Mouse (Mus musculus) liver, adult 2 months (tissue): ENCODE measurements around the gene Cog2. TPM values are rescaled to one million over a fixed set of nuclear protein-coding genes. Genes with fewer than 3 reads are reported as not detected.

Experiments used
- DNase-seq: peaks from one replicate; pipeline ENCODE4 v3.0.0-alpha.2; 2011; ENCODE audit warnings: low read depth, low spot score; ENCODE audit errors: extremely low read depth
- H3K27ac ChIP-seq: fragments of 200-500 bp; replicated peaks from 2 replicates; pipeline ENCODE4 v1.5.1; 2012; ENCODE audit warnings: low read depth, mild to moderate bottlenecking, control low read depth, inconsistent platforms, low read length; ENCODE audit not compliant: insufficient read depth
- H3K27me3 ChIP-seq: fragments of 200-500 bp; 2 replicates; pipeline ENCODE4 v1.6.1; 2012; ENCODE audit warnings: mild to moderate bottlenecking, moderate library complexity, low read length, inconsistent platforms; ENCODE audit not compliant: control insufficient read depth, insufficient read depth
- H3K36me3 ChIP-seq: fragments of 200-500 bp; 2 replicates; pipeline ENCODE4 v1.6.1; 2012; ENCODE audit warnings: low read length, inconsistent platforms; ENCODE audit not compliant: control insufficient read depth, insufficient read depth
- H3K4me1 ChIP-seq: fragments of 200-500 bp; 2 replicates; pipeline ENCODE4 v1.6.1; 2011; ENCODE audit warnings: low read length; ENCODE audit not compliant: control insufficient read depth, insufficient read depth
- H3K4me3 ChIP-seq: fragments of 200-500 bp; 2 replicates; pipeline ENCODE4 v1.5.1; 2011; ENCODE audit warnings: low read depth, mild to moderate bottlenecking, control low read depth, low read length, moderate library complexity; ENCODE audit not compliant: insufficient read depth
- H3K79me2 ChIP-seq: fragments of 200-500 bp; 2 replicates; pipeline ENCODE4 v1.6.1; 2012; ENCODE audit warnings: inconsistent platforms, mild to moderate bottlenecking, low read length, moderate library complexity; ENCODE audit not compliant: control insufficient read depth, insufficient read depth
- H3K9ac ChIP-seq: fragments of 200-500 bp; 2 replicates; pipeline ENCODE4 v1.6.1; 2012; ENCODE audit warnings: low read depth, mild to moderate bottlenecking, control low read depth, inconsistent platforms, low read length
- CTCF ChIP-seq: fragments of 200-500 bp; IDR thresholded peaks from 2 replicates; pipeline ENCODE4 v1.5.1; 2011; ENCODE audit warnings: low read depth, low read length, control low read depth
- POLR2A ChIP-seq: fragments of 200-500 bp; IDR thresholded peaks from 2 replicates; pipeline ENCODE4 v1.6.1; 2011; ENCODE audit warnings: low read length, control low read depth; ENCODE audit not compliant: insufficient read depth; ENCODE audit errors: extremely low read depth
- WGBS: fragments of 180-500 bp; shearing (Covaris S2); methylation state at CpG from one replicate; pipeline ENCODE4 v1.1.7; 2018; 5-methylcytosine and 5-hydroxymethylcytosine counted together
- polyA plus RNA-seq: library from polyadenylated mRNA; depleted of rRNA; stranded (reverse); fragments of >200 nt; gene quantifications from 2 replicates; pipeline ENCODE4 v1.2.3, GENCODE M21; 2012
- total RNA-seq: library from RNA; depleted of rRNA; stranded (reverse); fragments of >200 nt; gene quantifications from 2 replicates; pipeline ENCODE4 v1.2.3, GENCODE M21; 2014

Cog2 gene
- total and polyA plus RNA-seq, 2 experiments, result 12.6 to 16.6 TPM

DNA sequence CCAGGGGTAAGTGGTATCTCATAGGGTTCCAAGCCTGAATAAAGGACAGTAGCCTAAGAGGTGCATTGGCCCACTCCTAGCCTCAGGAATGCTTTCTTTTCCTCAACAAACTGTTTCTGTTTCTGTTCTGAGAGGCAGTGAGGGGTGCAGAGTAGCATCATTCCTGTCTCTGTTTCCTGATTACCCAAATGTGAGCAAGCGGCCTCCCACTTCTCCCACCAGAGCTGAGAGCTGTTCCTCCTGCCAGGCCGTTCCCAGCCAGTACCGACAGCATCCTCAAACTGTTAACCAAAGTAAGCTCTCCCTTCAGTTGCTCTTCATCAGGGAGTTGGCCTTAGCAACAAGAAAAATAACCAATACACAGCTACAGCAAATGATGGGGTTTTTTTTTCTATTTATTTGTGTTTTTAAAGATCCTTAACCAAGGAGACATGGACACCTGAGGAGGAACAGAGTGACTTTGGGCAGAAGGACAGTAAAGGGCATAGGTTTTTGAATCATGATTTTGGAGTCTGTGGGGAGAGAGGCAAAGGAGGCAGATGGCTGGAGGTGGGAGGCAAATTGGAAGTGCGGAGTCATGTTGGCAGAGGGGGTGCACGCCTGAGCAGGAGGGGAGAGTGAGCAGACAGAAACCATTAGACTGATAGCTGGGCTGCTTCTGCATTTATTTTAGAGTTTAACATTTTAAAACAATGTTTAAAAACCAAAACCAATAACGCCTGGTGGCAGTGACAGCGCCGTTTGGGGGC lies 12.8 kb upstream of the Cog2 start:
- WGBS, result 73% methylated on average over 8 of the region's 8 CpGs
- no peaks in the 10 kb centered on the region; the same call in 1 of the 2 replicates for H3K27me3 ChIP-seq
- H3K4me1 ChIP-seq, result no peaks in the 10 kb centered on the region
- H3K9ac ChIP-seq, result no peak overlapping the region
- TF ChIP-seq POLR2A (no peak), CTCF (no peak)
- H3K36me3 ChIP-seq, result no peaks in the 10 kb centered on the region
- no peaks in the 10 kb centered on the region for H3K79me2 ChIP-seq
- no peak overlapping the region for H3K4me3 ChIP-seq
- no peak overlapping the region for H3K27ac ChIP-seq
- DNase-seq, result no peak

DNA sequence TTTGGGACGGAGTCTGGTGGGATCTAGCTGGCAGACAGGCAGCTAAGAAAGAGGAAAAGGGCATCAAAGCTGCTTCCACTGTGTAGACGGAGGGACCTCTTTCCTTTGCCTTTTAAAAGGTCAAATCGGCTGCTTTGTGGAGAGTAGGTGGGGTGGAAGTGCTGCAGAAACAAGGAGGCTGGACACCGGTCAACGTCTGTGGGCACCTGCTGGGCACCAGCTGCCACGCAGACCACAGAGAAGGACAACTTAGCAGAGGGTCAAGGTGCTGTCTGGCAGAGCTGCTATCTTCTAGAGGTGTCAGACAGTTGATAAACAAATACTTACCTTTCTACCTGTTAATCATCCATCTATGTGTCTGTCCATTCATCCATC lies 12.3 kb upstream of the Cog2 start:
- WGBS, result 66% methylated on average over 6 of the region's 6 CpGs
- Histone ChIP-seq H3K27ac (no peak overlapping the region), H3K4me3 (no peak overlapping the region), H3K79me2 (no peaks in the 10 kb centered on the region), H3K36me3 (no peaks in the 10 kb centered on the region), H3K27me3 (no peaks in the 10 kb centered on the region; the same call in 1 of the 2 replicates), H3K4me1 (no peaks in the 10 kb centered on the region), H3K9ac (no peak overlapping the region)
- TF ChIP-seq CTCF (no peak), POLR2A (no peak)
- DNase-seq, result no peak

DNA sequence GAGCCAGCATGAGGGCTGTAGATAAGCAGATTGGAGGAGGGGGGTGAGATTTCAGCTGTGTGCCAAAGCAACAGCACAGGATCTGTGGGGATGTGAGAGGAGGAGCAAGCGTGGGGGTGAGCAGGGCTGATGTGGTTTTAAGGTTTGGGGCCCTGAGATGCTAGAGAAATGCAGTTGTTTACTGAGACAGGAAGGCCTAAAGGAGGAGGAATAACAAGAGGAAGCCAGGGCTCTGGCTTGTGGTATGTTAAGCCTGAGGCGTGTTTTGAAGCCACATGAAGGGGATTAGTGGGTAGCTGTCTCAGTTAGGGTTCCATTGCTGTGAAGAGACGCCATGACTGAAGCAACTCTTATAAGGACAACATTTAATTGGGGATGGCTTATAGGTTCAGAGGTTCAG lies 11.4 kb upstream of the Cog2 start:
- no peaks in the 10 kb centered on the region; the same call in 1 of the 2 replicates for H3K27me3 ChIP-seq
- no peak for DNase-seq
- H3K79me2 ChIP-seq, result no peaks in the 10 kb centered on the region
- no peak for TF ChIP-seq CTCF
- no peak for TF ChIP-seq POLR2A
- 82% methylated on average over 3 of the region's 3 CpGs for WGBS
- no peak overlapping the region for H3K27ac ChIP-seq
- H3K9ac ChIP-seq, result no peak overlapping the region
- no peaks in the 10 kb centered on the region for H3K4me1 ChIP-seq
- no peaks in the 10 kb centered on the region for H3K36me3 ChIP-seq
- H3K4me3 ChIP-seq, result no peak overlapping the region

DNA sequence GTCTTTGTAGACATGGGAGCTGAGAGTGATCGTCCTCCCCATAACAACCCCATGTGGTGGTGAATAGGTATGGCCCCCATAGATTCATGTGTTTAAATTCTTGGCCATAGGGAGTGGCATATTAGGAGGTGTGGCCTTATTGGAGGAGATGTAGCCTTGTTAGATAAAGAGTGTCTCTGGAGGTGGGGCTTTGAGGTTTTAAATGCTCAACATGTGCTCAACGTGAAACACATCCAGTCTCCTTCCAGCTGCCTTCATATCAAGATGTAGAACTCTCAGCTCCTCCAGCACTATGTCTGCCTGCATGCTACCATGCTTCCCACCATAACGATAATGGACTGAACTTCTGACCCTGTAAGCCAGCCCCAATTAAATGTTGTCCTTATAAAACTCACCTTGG lies 4.5 kb upstream of the Cog2 start:
- H3K4me3 ChIP-seq, result no peak overlapping the region
- no peaks in the 10 kb centered on the region for H3K36me3 ChIP-seq
- no peaks in the 10 kb centered on the region for H3K4me1 ChIP-seq
- H3K79me2 ChIP-seq, result peaks cover 4% of the 10 kb centered on the region; the same call in 1 of the 2 replicates
- H3K27me3 ChIP-seq, result no peaks in the 10 kb centered on the region
- TF ChIP-seq CTCF (no peak), POLR2A (no peak)
- no peak overlapping the region for H3K9ac ChIP-seq
- 69% methylated on average over 3 of the region's 3 CpGs for WGBS
- no peak overlapping the region for H3K27ac ChIP-seq
- no peak for DNase-seq

DNA sequence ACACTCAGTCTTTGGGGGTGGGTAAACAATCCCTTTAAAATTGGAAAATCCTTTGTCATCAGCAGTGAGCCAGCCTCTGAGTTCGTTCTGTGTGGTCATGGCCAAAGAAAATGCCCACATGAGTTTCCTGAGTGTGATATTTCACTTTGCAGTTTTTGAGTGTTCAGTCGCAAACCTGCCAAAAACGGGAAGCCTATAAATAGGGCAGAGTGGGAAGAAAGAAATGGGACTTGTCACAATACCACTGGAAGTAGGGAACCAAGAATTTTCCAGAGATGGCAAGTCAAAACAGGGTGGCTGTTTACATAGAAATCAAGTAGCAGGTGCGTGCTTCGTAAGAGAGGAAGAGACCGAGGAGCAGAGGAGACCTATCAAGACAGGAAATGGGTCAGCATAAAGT lies 4.0 kb upstream of the Cog2 start:
- Histone ChIP-seq H3K27me3 (no peaks in the 10 kb centered on the region), H3K4me1 (peaks cover 3% of the 10 kb centered on the region), H3K79me2 (peaks cover 9% of the 10 kb centered on the region; the same call in 1 of the 2 replicates), H3K9ac (no peak overlapping the region), H3K27ac (no peak overlapping the region), H3K36me3 (no peaks in the 10 kb centered on the region), H3K4me3 (no peak overlapping the region)
- 54% methylated on average over 6 of the region's 6 CpGs for WGBS
- TF ChIP-seq CTCF, result no peak
- TF ChIP-seq POLR2A, result no peak
- DNase-seq, result no peak

DNA sequence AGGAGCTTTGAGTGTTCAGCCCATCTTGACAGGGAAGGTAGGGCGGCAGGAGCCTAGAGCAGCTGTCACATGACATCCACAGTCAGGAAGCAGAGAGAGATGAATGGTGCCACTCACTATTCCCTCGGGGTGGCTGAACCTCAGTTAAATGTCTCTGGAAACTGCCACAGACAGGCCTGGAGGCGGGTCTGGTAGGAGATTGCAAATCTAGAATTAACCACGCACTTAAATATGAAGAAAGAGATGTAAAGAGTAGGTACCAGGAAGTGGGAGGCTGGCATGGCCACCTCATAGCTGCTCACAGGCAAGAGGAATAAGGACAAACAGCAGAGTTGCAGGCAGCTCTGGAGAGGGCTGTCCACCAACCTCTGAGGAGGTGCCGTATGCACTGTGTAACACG lies 3.4 kb upstream of the Cog2 start:
- DNase-seq, result no peak
- H3K4me1 ChIP-seq, result peaks cover 7% of the 10 kb centered on the region
- WGBS, result 69% methylated on average over 6 of the region's 6 CpGs

More for the DNA sequence above, 3.4 kb upstream of the Cog2 start:
- Histone ChIP-seq H3K4me3 (no peak overlapping the region), H3K27ac (no peak overlapping the region), H3K9ac (no peak overlapping the region), H3K27me3 (no peaks in the 10 kb centered on the region), H3K79me2 (peaks cover 15% of the 10 kb centered on the region; the same call in 1 of the 2 replicates), H3K36me3 (no peaks in the 10 kb centered on the region)
- TF ChIP-seq CTCF (no peak), POLR2A (no peak)
